In genomic region chr6:26287900-26288299, GRCm38 (mm10) we compare ENCODE assay signal across 31 mouse cellular contexts.
"Had no signal": no experiment of that assay in that cellular context is flagged by ENCODE, and none has a peak within 500 bp of the region (broad histone marks: within the 10 kb centered on the region; RNA-seq: fewer than 3 reads in every experiment).

No protein-coding gene starts in this region.

- H3K4me3 ChIP-seq: heart, embryonic 10.5 days; heart, embryonic 12.5 days; heart, embryonic 13.5 days; heart, embryonic 15.5 days; hindbrain, embryonic 10.5 days; hindbrain, embryonic 12.5 days; hindbrain, embryonic 13.5 days; hindbrain, embryonic 15.5 days; intestine, embryonic 15.5 days; kidney, embryonic 15.5 days; layer of hippocampus, adult 2 months; left cerebral cortex, adult 2 months had no signal

- H3K27me3 ChIP-seq: heart, embryonic 12.5 days; heart, embryonic 13.5 days; heart, embryonic 15.5 days; hindbrain, embryonic 12.5 days; hindbrain, embryonic 13.5 days; hindbrain, embryonic 15.5 days; intestine, embryonic 15.5 days; kidney, embryonic 15.5 days had no signal

- H3K27ac ChIP-seq: heart, embryonic 10.5 days; heart, embryonic 13.5 days; heart, embryonic 15.5 days; hindbrain, embryonic 10.5 days; hindbrain, embryonic 12.5 days; hindbrain, embryonic 13.5 days; hindbrain, embryonic 14.5 days; hindbrain, embryonic 15.5 days; hindbrain, postnatal 0 days; intestine, embryonic 15.5 days; kidney, embryonic 15.5 days; kidney, postnatal 0 days; layer of hippocampus, adult 2 months; left cerebral cortex, adult 2 months had no signal

- H3K9ac ChIP-seq: heart, embryonic 12.5 days; heart, embryonic 13.5 days; heart, embryonic 15.5 days; hindbrain, embryonic 12.5 days; hindbrain, embryonic 13.5 days; hindbrain, embryonic 14.5 days; hindbrain, embryonic 15.5 days; intestine, embryonic 15.5 days; kidney, embryonic 15.5 days had no signal

- DNase-seq: heart, postnatal 10 days; heart, postnatal 14 days; heart, postnatal 36 days; heart, postnatal 4 days; kidney, adult 11 months; kidney, adult 18-20 months; kidney, adult 2 months; kidney, adult 8-10 months; kidney, adult 9 months; kidney, postnatal 10 days; kidney, postnatal 14 days; kidney, postnatal 25 days; kidney, postnatal 36 days; kidney, postnatal 4 days; layer of hippocampus, adult 9-11 months; layer of hippocampus, postnatal 36 days had no signal

- H3K36me3 ChIP-seq: heart, embryonic 10.5 days; heart, embryonic 12.5 days; heart, embryonic 13.5 days; heart, embryonic 15.5 days; hindbrain, embryonic 10.5 days; hindbrain, embryonic 12.5 days; hindbrain, embryonic 13.5 days; hindbrain, embryonic 15.5 days; intestine, embryonic 15.5 days; kidney, embryonic 15.5 days had no signal

- H3K9me3 ChIP-seq: heart, embryonic 10.5 days; heart, embryonic 12.5 days; heart, embryonic 13.5 days; heart, embryonic 15.5 days; hindbrain, embryonic 10.5 days; hindbrain, embryonic 12.5 days; hindbrain, embryonic 13.5 days; hindbrain, embryonic 15.5 days; intestine, embryonic 15.5 days; kidney, embryonic 15.5 days had no signal

- H3K4me1 ChIP-seq: heart, embryonic 10.5 days; heart, embryonic 12.5 days; heart, embryonic 13.5 days; heart, embryonic 15.5 days; hindbrain, embryonic 10.5 days; hindbrain, embryonic 12.5 days; hindbrain, embryonic 13.5 days; hindbrain, embryonic 15.5 days; intestine, embryonic 15.5 days; kidney, embryonic 15.5 days had no signal
